Mouse (Mus musculus): ENCODE data around the gene 2810006K23Rik. TPM values are rescaled to one million over a fixed set of nuclear protein-coding genes. Genes with fewer than 3 reads are reported as not detected.
"Not testable (repeated sequence)": the region's sequence is repeated elsewhere in the genome, so short reads cannot be mapped to it uniquely, and the experiment has no call there.

Gene 2810006K23Rik
- polyA plus RNA-seq, 1 experiment from 2014 or later, result 13.3 TPM

- H3K27me3 ChIP-seq (replicated peaks; ENCODE audit: control insufficient read depth, insufficient read depth, low read length), result no peaks in the 10 kb centered on the region
- peaks cover 36% of the 10 kb centered on the region for H3K4me1 ChIP-seq (ENCODE audit: control insufficient read depth, insufficient read depth, low read depth, low read length)
- H3K36me3 ChIP-seq (ENCODE audit: control insufficient read depth, insufficient read depth, low read length), result no peaks in the 10 kb centered on the region
These were observed 25.3 kb downstream of the 2810006K23Rik start for GRCm38 (mm10) chr5:124353011-124353725.

GRCm38 (mm10) chr5:124353726-124354547, 26.0 kb downstream of the 2810006K23Rik start:
- H3K4me2 ChIP-seq (ENCODE audit: low read length), result peak overlapping the region; percentile 89
- H3K9ac ChIP-seq (ENCODE audit: low read depth, low read length), result peak overlapping the region; percentile 95
- H3K36me3 ChIP-seq (ENCODE audit: control insufficient read depth, insufficient read depth, low read length), result no peaks in the 10 kb centered on the region
- peak overlapping the region; percentile 98 for H3K27ac ChIP-seq (ENCODE audit: low read depth, low read length)
- 0% methylated on average over 56 of the region's 132 CpGs for WGBS
- H3K9me3 ChIP-seq (ENCODE audit: control insufficient read depth, low read length), result no peaks in the 10 kb centered on the region
- no peak for ATAC-seq
- H3K4me3 ChIP-seq (ENCODE audit: low read length), result peak overlapping the region; percentile 90
- peaks cover 36% of the 10 kb centered on the region for H3K4me1 ChIP-seq (ENCODE audit: control insufficient read depth, insufficient read depth, low read depth, low read length)
- H3K27me3 ChIP-seq (replicated peaks; ENCODE audit: control insufficient read depth, insufficient read depth, low read length), result no peaks in the 10 kb centered on the region

More at GRCm38 (mm10) chr5:124353011-124353725, 25.3 kb downstream of the 2810006K23Rik start:
- peak overlapping the region; percentile 89 for H3K4me2 ChIP-seq (ENCODE audit: low read length)
- peak overlapping the region; percentile 98 for H3K27ac ChIP-seq (ENCODE audit: low read depth, low read length)
- peak overlapping the region; percentile 90 for H3K4me3 ChIP-seq (ENCODE audit: low read length)
- WGBS, result 0% methylated on average over 25 of the region's 32 CpGs
- H3K9ac ChIP-seq (ENCODE audit: low read depth, low read length), result peak overlapping the region; percentile 95
- no peaks in the 10 kb centered on the region for H3K9me3 ChIP-seq (ENCODE audit: control insufficient read depth, low read length)
- ATAC-seq, result no peak

GRCm38 (mm10) chr5:124354574-124355424, 26.9 kb downstream of the 2810006K23Rik start:
- peaks cover 28% of the 10 kb centered on the region for H3K4me1 ChIP-seq (ENCODE audit: control insufficient read depth, insufficient read depth, low read depth, low read length)
- H3K4me3 ChIP-seq (ENCODE audit: low read length), result peak overlapping the region; percentile 90
- no peaks in the 10 kb centered on the region for H3K27me3 ChIP-seq (replicated peaks; ENCODE audit: control insufficient read depth, insufficient read depth, low read length)
- H3K36me3 ChIP-seq (ENCODE audit: control insufficient read depth, insufficient read depth, low read length), result no peaks in the 10 kb centered on the region
- under 1% methylated on average over 39 of the region's 60 CpGs for WGBS
- H3K9ac ChIP-seq (ENCODE audit: low read depth, low read length), result peak overlapping the region; percentile 95
- ATAC-seq, result peak; percentile 21; the same call in 1 of the 2 replicates
- H3K9me3 ChIP-seq (ENCODE audit: control insufficient read depth, low read length), result no peaks in the 10 kb centered on the region
- H3K4me2 ChIP-seq (ENCODE audit: low read length), result peak overlapping the region; percentile 76
- H3K27ac ChIP-seq (ENCODE audit: low read depth, low read length), result peak overlapping the region; percentile 98

GRCm38 (mm10) chr5:124355425-124355959, 27.6 kb downstream of the 2810006K23Rik start:
- ATAC-seq, result no peak
- Histone ChIP-seq H3K4me1 (ENCODE audit: control insufficient read depth, insufficient read depth, low read depth, low read length) (peaks cover 23% of the 10 kb centered on the region), H3K4me2 (ENCODE audit: low read length) (peak overlapping the region; percentile 76), H3K4me3 (ENCODE audit: low read length) (peak overlapping the region; percentile 90), H3K27ac (ENCODE audit: low read depth, low read length) (peak overlapping the region; percentile 51), H3K36me3 (ENCODE audit: control insufficient read depth, insufficient read depth, low read length) (no peaks in the 10 kb centered on the region), H3K9ac (ENCODE audit: low read depth, low read length) (peak overlapping the region; percentile 47), H3K9me3 (ENCODE audit: control insufficient read depth, low read length) (no peaks in the 10 kb centered on the region), H3K27me3 (replicated peaks; ENCODE audit: control insufficient read depth, insufficient read depth, low read length) (no peaks in the 10 kb centered on the region)
- 2% methylated on average over 12 of the region's 12 CpGs for WGBS

DNA sequence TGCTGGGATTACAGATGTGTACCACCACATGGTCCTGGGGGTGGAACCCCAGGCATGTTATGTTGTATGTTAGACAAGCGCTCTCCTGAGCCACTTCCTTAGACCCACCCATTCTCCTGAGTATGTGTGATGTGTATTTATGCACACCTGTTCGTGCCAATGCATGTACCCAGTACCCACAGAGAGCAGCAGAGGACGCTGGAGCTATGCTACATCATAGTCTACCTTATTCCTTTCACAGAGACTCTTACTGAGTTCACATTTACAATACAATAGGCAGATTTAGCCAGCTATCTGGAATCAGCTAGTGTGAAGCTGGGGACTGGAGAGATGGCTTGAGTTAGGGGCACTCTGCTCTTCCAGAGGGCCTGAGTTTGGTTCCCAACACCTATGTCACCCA, 28.8 kb downstream of the 2810006K23Rik start:
- Histone ChIP-seq H3K36me3 (ENCODE audit: control insufficient read depth, insufficient read depth, low read length) (no peaks in the 10 kb centered on the region), H3K27me3 (replicated peaks; ENCODE audit: control insufficient read depth, insufficient read depth, low read length) (no peaks in the 10 kb centered on the region), H3K9me3 (ENCODE audit: control insufficient read depth, low read length) (no peaks in the 10 kb centered on the region), H3K4me2 (ENCODE audit: low read length) (no peak overlapping the region), H3K27ac (ENCODE audit: low read depth, low read length) (no peak overlapping the region), H3K4me1 (ENCODE audit: control insufficient read depth, insufficient read depth, low read depth, low read length) (peaks cover 14% of the 10 kb centered on the region), H3K4me3 (ENCODE audit: low read length) (no peak overlapping the region), H3K9ac (ENCODE audit: low read depth, low read length) (no peak overlapping the region)
- WGBS, result 43% methylated on average over 3 of the region's 3 CpGs
- no peak for ATAC-seq

DNA sequence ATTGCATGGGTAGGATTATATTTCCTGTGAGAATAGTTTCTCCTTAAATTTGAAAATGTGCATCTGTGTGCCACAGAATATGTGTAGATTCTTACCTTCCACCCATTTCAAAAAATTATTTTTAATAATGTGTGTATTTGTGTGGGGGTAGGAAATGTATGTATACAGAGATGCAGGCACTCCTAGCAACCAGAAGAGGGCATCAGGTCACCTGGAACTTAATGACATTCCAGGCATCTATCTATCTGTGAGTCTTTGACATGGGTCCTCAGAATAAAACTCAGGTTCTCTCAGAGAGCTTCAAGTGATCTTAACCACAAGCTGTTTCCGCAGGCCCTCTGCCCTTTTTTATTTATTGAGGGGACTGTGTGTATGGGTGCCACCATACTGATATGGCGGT, 31.8 kb downstream of the 2810006K23Rik start:
- no peaks in the 10 kb centered on the region for H3K27me3 ChIP-seq (replicated peaks; ENCODE audit: control insufficient read depth, insufficient read depth, low read length)
- H3K27ac ChIP-seq (ENCODE audit: low read depth, low read length), result no peak overlapping the region
- H3K4me3 ChIP-seq (ENCODE audit: low read length), result no peak overlapping the region
- H3K9ac ChIP-seq (ENCODE audit: low read depth, low read length), result no peak overlapping the region
- no peak overlapping the region for H3K4me2 ChIP-seq (ENCODE audit: low read length)
- no peak for ATAC-seq
- H3K4me1 ChIP-seq (ENCODE audit: control insufficient read depth, insufficient read depth, low read depth, low read length), result peaks cover 7% of the 10 kb centered on the region
- 91% methylated on average over 2 of the region's 2 CpGs for WGBS
- H3K36me3 ChIP-seq (ENCODE audit: control insufficient read depth, insufficient read depth, low read length), result no peaks in the 10 kb centered on the region
- H3K9me3 ChIP-seq (ENCODE audit: control insufficient read depth, low read length), result no peaks in the 10 kb centered on the region

- H3K9me3 ChIP-seq (ENCODE audit: control insufficient read depth, low read length); H3K36me3 ChIP-seq (ENCODE audit: control insufficient read depth, insufficient read depth, low read length); H3K9ac ChIP-seq (ENCODE audit: low read depth, low read length); H3K27ac ChIP-seq (ENCODE audit: low read depth, low read length); H3K27me3 ChIP-seq (replicated peaks; ENCODE audit: control insufficient read depth, insufficient read depth, low read length); H3K4me3 ChIP-seq (ENCODE audit: low read length); ATAC-seq; H3K4me2 ChIP-seq (ENCODE audit: low read length); H3K4me1 ChIP-seq (ENCODE audit: control insufficient read depth, insufficient read depth, low read depth, low read length): not testable (repeated sequence)
- 94% methylated on average over 5 of the region's 5 CpGs for WGBS
These were observed 35.1 kb downstream of the 2810006K23Rik start, which contains the start of gene Cdk2ap1 for GRCm38 (mm10) chr5:124362982-124363381. TSS of gene Cdk2ap1 (minus strand) at chr5:124363082.

DNA sequence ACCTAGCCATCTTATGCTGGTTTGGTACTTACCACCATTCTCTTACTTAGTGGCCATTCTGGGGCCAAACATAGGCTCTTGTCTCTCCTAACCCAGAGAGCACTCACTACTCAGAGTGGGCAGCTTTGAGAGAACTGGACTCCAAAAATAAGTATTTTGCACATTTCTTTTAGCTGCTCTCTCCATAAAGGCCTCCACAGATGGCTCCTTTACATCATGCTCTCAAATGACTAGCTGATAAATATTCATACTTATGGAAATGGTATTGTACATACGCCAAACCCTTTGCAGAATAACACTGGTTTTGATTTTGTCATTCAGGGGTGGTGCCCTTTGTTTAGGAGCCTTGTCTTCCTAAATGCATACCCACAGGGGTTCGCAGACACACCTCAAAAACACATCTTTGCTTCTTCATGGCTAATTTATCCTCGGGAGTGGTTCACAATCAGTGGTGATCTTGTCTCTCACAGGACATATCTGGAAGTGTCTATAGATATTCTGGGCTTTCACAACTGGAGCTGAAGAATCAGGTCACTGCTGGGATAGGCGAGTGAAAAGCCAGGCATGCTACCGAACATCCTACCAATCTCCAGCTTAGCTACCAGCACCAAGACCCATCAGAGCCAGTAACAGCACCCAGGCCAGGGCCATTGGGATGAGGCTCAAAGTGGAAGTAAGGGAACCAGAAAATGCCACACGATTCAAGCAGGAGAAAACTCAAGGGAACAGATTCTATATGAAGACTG, 36.5 kb downstream of the 2810006K23Rik start:
- no peaks in the 10 kb centered on the region for H3K36me3 ChIP-seq (ENCODE audit: control insufficient read depth, insufficient read depth, low read length)
- H3K4me2 ChIP-seq (ENCODE audit: low read length), result no peak overlapping the region
- no peaks in the 10 kb centered on the region for H3K4me1 ChIP-seq (ENCODE audit: control insufficient read depth, insufficient read depth, low read depth, low read length)
- no peak overlapping the region for H3K9ac ChIP-seq (ENCODE audit: low read depth, low read length)
- no peaks in the 10 kb centered on the region for H3K27me3 ChIP-seq (replicated peaks; ENCODE audit: control insufficient read depth, insufficient read depth, low read length)
- no peak overlapping the region for H3K27ac ChIP-seq (ENCODE audit: low read depth, low read length)
- H3K9me3 ChIP-seq (ENCODE audit: control insufficient read depth, low read length), result no peaks in the 10 kb centered on the region
- no peak overlapping the region for H3K4me3 ChIP-seq (ENCODE audit: low read length)
- no peak for ATAC-seq
- WGBS, result 79% methylated on average over 6 of the region's 6 CpGs
